Comparison of ENCODE assay signal across 16 mouse cellular contexts in the genomic region with DNA sequence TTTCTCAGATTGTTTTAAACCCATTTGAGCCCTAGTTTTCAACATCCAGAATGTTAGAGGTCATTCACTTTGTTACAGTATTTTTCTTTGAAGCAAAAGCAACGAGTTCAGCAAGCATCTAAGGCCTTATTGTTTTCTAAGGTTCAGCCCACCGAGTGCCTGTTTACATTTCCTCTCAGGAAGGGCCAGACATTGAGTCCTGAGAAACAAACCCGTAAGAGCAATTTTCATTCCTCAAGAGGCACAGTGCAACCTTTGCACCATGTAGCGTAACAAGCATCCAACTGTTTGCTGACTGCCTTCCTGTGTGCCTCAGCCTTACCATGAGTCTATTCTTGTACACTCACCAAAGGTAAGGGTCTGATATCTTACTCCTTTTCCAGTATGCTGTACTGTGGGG. TPM values are rescaled to one million over a fixed set of nuclear protein-coding genes. Genes with fewer than 3 reads are reported as not detected.
DNase-seq lines count a peak whose midpoint lies in the region; ATAC-seq and TF ChIP-seq lines count a peak whose summit lies in the region.
"Had no signal": no experiment of that assay in that cellular context is flagged by ENCODE, and none has a peak within 500 bp of the region (broad histone marks: within the 10 kb centered on the region; RNA-seq: fewer than 3 reads in every experiment).

A gene (plus strand): TSS at position 301 of the 400 bp plus-strand sequence.

- no peaks in the 10 kb centered on the region for H3K36me3 ChIP-seq in midbrain, embryonic 11.5 days (ENCODE audit: control insufficient read depth, insufficient read depth, low read length)
- no peaks in the 10 kb centered on the region for H3K36me3 ChIP-seq in midbrain, embryonic 10.5 days
- no peaks in the 10 kb centered on the region for H3K36me3 ChIP-seq in hindbrain, embryonic 12.5 days
- no peaks in the 10 kb centered on the region for H3K36me3 ChIP-seq in neural tube, embryonic 14.5 days (ENCODE audit: control insufficient read depth, insufficient read depth, low read length)
- no peaks in the 10 kb centered on the region for H3K36me3 ChIP-seq in liver, postnatal 0 days (replicated peaks; ENCODE audit: insufficient read depth, low read length)
- H3K36me3 ChIP-seq in liver, embryonic 12.5 days, result no peaks in the 10 kb centered on the region
- H3K36me3 ChIP-seq: embryonic facial prominence, embryonic 10.5 days; limb, embryonic 12.5 days had no signal

- H3K4me3 ChIP-seq in midbrain, embryonic 11.5 days (ENCODE audit: low read depth, low read length), result no peak within 1 kb of the TSS
- no peak within 1 kb of the TSS for H3K4me3 ChIP-seq in midbrain, embryonic 10.5 days
- no peak within 1 kb of the TSS for H3K4me3 ChIP-seq in hindbrain, embryonic 12.5 days
- H3K4me3 ChIP-seq in neural tube, embryonic 14.5 days (ENCODE audit: low read depth, low read length), result no peak within 1 kb of the TSS
- H3K4me3 ChIP-seq in liver, postnatal 0 days (ENCODE audit: low read depth, low read length), result no peak within 1 kb of the TSS
- H3K4me3 ChIP-seq in liver, embryonic 12.5 days, result no peak within 1 kb of the TSS
- H3K4me3 ChIP-seq: embryonic facial prominence, embryonic 10.5 days; limb, embryonic 12.5 days had no signal

- intact Hi-C loops in left cerebral cortex, postnatal 10 days (cut with DNase I), result no loop called here

- no peak within 1 kb of the TSS for H3K4me2 ChIP-seq in midbrain, embryonic 11.5 days
- H3K4me2 ChIP-seq in hindbrain, embryonic 12.5 days (replicated peaks), result no peak within 1 kb of the TSS
- H3K4me2 ChIP-seq in neural tube, embryonic 14.5 days (ENCODE audit: low read depth, low read length), result no peak within 1 kb of the TSS
- no peak within 1 kb of the TSS for H3K4me2 ChIP-seq in liver, postnatal 0 days (ENCODE audit: low read depth, low read length)
- no peak within 1 kb of the TSS for H3K4me2 ChIP-seq in liver, embryonic 12.5 days
- H3K4me2 ChIP-seq: limb, embryonic 12.5 days; lung, embryonic 14.5 days had no signal

- no peak within 1 kb of the TSS for H3K27ac ChIP-seq in midbrain, embryonic 11.5 days (ENCODE audit: low read depth, low read length)
- no peak within 1 kb of the TSS for H3K27ac ChIP-seq in midbrain, embryonic 10.5 days (replicated peaks)
- no peak within 1 kb of the TSS for H3K27ac ChIP-seq in hindbrain, embryonic 12.5 days
- H3K27ac ChIP-seq in neural tube, embryonic 14.5 days (ENCODE audit: low read depth, low read length), result no peak within 1 kb of the TSS
- no peak within 1 kb of the TSS for H3K27ac ChIP-seq in liver, postnatal 0 days (ENCODE audit: low read depth)
- no peak within 1 kb of the TSS for H3K27ac ChIP-seq in liver, embryonic 12.5 days
- H3K27ac ChIP-seq: embryonic facial prominence, embryonic 10.5 days; limb, embryonic 12.5 days had no signal

- ATAC-seq in midbrain, embryonic 11.5 days (ENCODE audit: low FRiP score), result no peak
- ATAC-seq in hindbrain, embryonic 12.5 days (ENCODE audit: low FRiP score), result no peak
- no peak for ATAC-seq in neural tube, embryonic 14.5 days (ENCODE audit: low read depth)
- no peak for ATAC-seq in liver, postnatal 0 days
- no peak for ATAC-seq in liver, embryonic 12.5 days

- no peak within 1 kb of the TSS for H3K9ac ChIP-seq in midbrain, embryonic 11.5 days (ENCODE audit: low read length)
- H3K9ac ChIP-seq in hindbrain, embryonic 12.5 days, result no peak within 1 kb of the TSS
- no peak within 1 kb of the TSS for H3K9ac ChIP-seq in neural tube, embryonic 14.5 days (replicated peaks; ENCODE audit: low read depth, low read length)
- H3K9ac ChIP-seq in liver, postnatal 0 days (replicated peaks), result no peak within 1 kb of the TSS
- no peak within 1 kb of the TSS for H3K9ac ChIP-seq in liver, embryonic 12.5 days
- H3K9ac ChIP-seq: limb, embryonic 12.5 days; lung, embryonic 14.5 days had no signal

- no peak for TF ChIP-seq EP300 in liver, postnatal 0 days (IDR thresholded peaks at IDR 0.05; ENCODE audit: low read depth)

- no peaks in the 10 kb centered on the region for H3K27me3 ChIP-seq in midbrain, embryonic 11.5 days (ENCODE audit: control insufficient read depth, insufficient read depth, low read length)
- H3K27me3 ChIP-seq in midbrain, embryonic 10.5 days (ENCODE audit: low read depth, poor library complexity, severe bottlenecking), result peaks cover 17% of the 10 kb centered on the region; the same call in 1 of the 2 replicates
- peaks cover 2% of the 10 kb centered on the region; the same call in 1 of the 2 replicates for H3K27me3 ChIP-seq in hindbrain, embryonic 12.5 days
- no peaks in the 10 kb centered on the region for H3K27me3 ChIP-seq in neural tube, embryonic 14.5 days (ENCODE audit: control insufficient read depth, insufficient read depth, low read length)
- no peaks in the 10 kb centered on the region for H3K27me3 ChIP-seq in liver, postnatal 0 days (ENCODE audit: insufficient read depth, low read length)
- peaks cover 11% of the 10 kb centered on the region; the same call in 1 of the 2 replicates for H3K27me3 ChIP-seq in liver, embryonic 12.5 days (replicated peaks)

- no peak for DNase-seq in midbrain, embryonic 11.5 days (ENCODE audit: low spot score, missing footprints)
- DNase-seq in midbrain, embryonic 10.5 days (ENCODE audit: low spot score), result no peak
- DNase-seq in left cerebral cortex, postnatal 10 days (ENCODE audit: extremely low spot score in 1 of 2, low spot score in 2 of 2), result no peak
- no peak for DNase-seq in heart, adult 18-20 months
- DNase-seq in liver, postnatal 0 days, result no peak
- DNase-seq: adrenal gland, postnatal 36 days; cerebellum, adult 11 months; heart, postnatal 10 days; kidney, adult 2 months; lung, embryonic 14.5 days; thymus, adult 2 months had no signal

- no peaks in the 10 kb centered on the region for H3K9me3 ChIP-seq in midbrain, embryonic 11.5 days (ENCODE audit: control insufficient read depth, low read length)
- H3K9me3 ChIP-seq in midbrain, embryonic 10.5 days (replicated peaks), result no peaks in the 10 kb centered on the region
- no peaks in the 10 kb centered on the region for H3K9me3 ChIP-seq in hindbrain, embryonic 12.5 days (replicated peaks)
- H3K9me3 ChIP-seq in neural tube, embryonic 14.5 days (ENCODE audit: control insufficient read depth, low read length), result no peaks in the 10 kb centered on the region
- H3K9me3 ChIP-seq in liver, postnatal 0 days (ENCODE audit: low read length), result no peaks in the 10 kb centered on the region
- H3K9me3 ChIP-seq in liver, embryonic 12.5 days (replicated peaks), result no peaks in the 10 kb centered on the region
- H3K9me3 ChIP-seq: embryonic facial prominence, embryonic 10.5 days; limb, embryonic 12.5 days had no signal

- no peak for TF ChIP-seq CTCF in liver, postnatal 0 days (IDR thresholded peaks at IDR 0.05; ENCODE audit: low read depth)

- no peaks in the 10 kb centered on the region for H3K4me1 ChIP-seq in midbrain, embryonic 11.5 days (ENCODE audit: control insufficient read depth, insufficient read depth, low read length)
- H3K4me1 ChIP-seq in midbrain, embryonic 10.5 days, result no peaks in the 10 kb centered on the region
- no peaks in the 10 kb centered on the region for H3K4me1 ChIP-seq in hindbrain, embryonic 12.5 days
- H3K4me1 ChIP-seq in neural tube, embryonic 14.5 days (ENCODE audit: control insufficient read depth, insufficient read depth, low read length), result no peaks in the 10 kb centered on the region
- no peaks in the 10 kb centered on the region for H3K4me1 ChIP-seq in liver, postnatal 0 days (ENCODE audit: insufficient read depth)
- no peaks in the 10 kb centered on the region for H3K4me1 ChIP-seq in liver, embryonic 12.5 days
- H3K4me1 ChIP-seq: limb, embryonic 12.5 days had no signal

- WGBS in midbrain, embryonic 11.5 days, result 59% methylated on average over 4 of the region's 4 CpGs
- 60% methylated on average over 4 of the region's 4 CpGs for WGBS in midbrain, embryonic 10.5 days
- 55% methylated on average over 4 of the region's 4 CpGs for WGBS in hindbrain, embryonic 12.5 days
- 64% methylated on average over 4 of the region's 4 CpGs for WGBS in neural tube, embryonic 14.5 days
- WGBS in liver, postnatal 0 days (ENCODE audit: insufficient replicate concordance), result 42% methylated on average over 4 of the region's 4 CpGs
- 45% methylated on average over 4 of the region's 4 CpGs for WGBS in liver, embryonic 12.5 days (ENCODE audit: insufficient replicate concordance)

RNA-seq across cellular contexts. Expression of the gene that starts here (rescaled TPM):
- polyA plus RNA-seq in midbrain, embryonic 11.5 days (2014; fragmentation: Nextera tagmentation; extraction: Ambion mirVana), result 12.8 and 14.5 TPM in 2 replicates
- 2.6 and 7.9 TPM in 2 replicates for polyA plus RNA-seq in midbrain, embryonic 10.5 days (2016; fragmentation: Nextera tagmentation; extraction: Ambion mirVana)
- 24.4 and 24.9 TPM in 2 replicates for polyA plus RNA-seq in hindbrain, embryonic 12.5 days (2016; fragmentation: Nextera tagmentation; extraction: Ambion mirVana)
- total RNA-seq in left cerebral cortex, postnatal 10 days (2021), result 100 to 1,000 TPM; 162 to 165 TPM
- 84.1 and 119 TPM in 2 replicates for polyA plus RNA-seq in neural tube, embryonic 14.5 days (2014; fragmentation: Nextera tagmentation; extraction: Ambion mirVana)
- under 1 TPM in 1 of 2 experiments, not detected in 1; 0.17 TPM for total RNA-seq in heart, adult 18-20 months (2021)
- polyA plus RNA-seq in liver, postnatal 0 days (2015; fragmentation: Nextera tagmentation; extraction: Ambion mirVana), result 0.04 TPM in 1 of 2 replicates, not detected in the other
- 0.14 TPM in 1 of 2 replicates, not detected in the other for polyA plus RNA-seq in liver, embryonic 12.5 days (2016; fragmentation: Nextera tagmentation; extraction: Ambion mirVana)

Comparison
In these comparisons a context has a peak if more than half of its experiments do, and no peak if none do; other contexts are left out.
1. RNA of the gene that starts here (total RNA-seq): 162 to 165 TPM in left cerebral cortex, postnatal 10 days; 0.17 TPM in heart, adult 18-20 months; every median in the first group is over 100 times any median in the second.